Mouse (Mus musculus) forebrain, embryonic 14.5 days (tissue): ENCODE results near the gene Trappc10. TPM values are rescaled to one million over a fixed set of nuclear protein-coding genes. Genes with fewer than 3 reads are reported as not detected.
"Not testable (repeated sequence)": the region's sequence is repeated elsewhere in the genome, so short reads cannot be mapped to it uniquely, and the experiment has no call there.

Experiments used
- ATAC-seq: fragments of 200-750 bp; cut with Nextera tagmentation; 2 replicates; pipeline ENCODE4 v1.8.0; 2017; ENCODE audit warnings: mild to moderate bottlenecking, moderate library complexity
- DNase-seq: peaks from one replicate; pipeline ENCODE4 v3.0.0-alpha.2; 2015; ENCODE audit warnings: low spot score
- H3K27ac ChIP-seq: fragments of 300-500 bp; sonication (generic); 2 replicates; pipeline ENCODE4 v1.5.1; 2014; ENCODE audit warnings: low read depth, mild to moderate bottlenecking, control low read depth, low read length, moderate library complexity
- H3K27me3 ChIP-seq: fragments of 300-500 bp; sonication (generic); replicated peaks from 2 replicates; pipeline ENCODE4 v1.6.1; 2014; ENCODE audit warnings: low read length, control low read depth, mixed read lengths; ENCODE audit not compliant: control insufficient read depth, insufficient read depth
- H3K36me3 ChIP-seq: fragments of 300-500 bp; sonication (generic); 2 replicates; pipeline ENCODE4 v1.6.1; 2014; ENCODE audit warnings: low read length, control low read depth; ENCODE audit not compliant: control insufficient read depth, insufficient read depth
- H3K4me1 ChIP-seq: fragments of 300-500 bp; sonication (generic); 2 replicates; pipeline ENCODE4 v1.6.1; 2014; ENCODE audit warnings: antibody characterized with exemption, low read length, control low read depth; ENCODE audit not compliant: control insufficient read depth, insufficient read depth
- H3K4me2 ChIP-seq: fragments of 300-500 bp; sonication (generic); 2 replicates; pipeline ENCODE4 v1.6.1; 2014; ENCODE audit warnings: mild to moderate bottlenecking, control low read depth, low read length
- H3K4me3 ChIP-seq: fragments of 300-500 bp; sonication (generic); 2 replicates; pipeline ENCODE4 v1.5.1; 2014; ENCODE audit warnings: low read depth, low read length, control low read depth
- H3K9ac ChIP-seq: fragments of 300-500 bp; sonication (generic); 2 replicates; pipeline ENCODE4 v1.6.1; 2014; ENCODE audit warnings: mild to moderate bottlenecking, low read length, control low read depth, moderate library complexity
- H3K9me3 ChIP-seq: fragments of 300-500 bp; sonication (generic); replicated peaks from 2 replicates; pipeline ENCODE4 v1.6.1; 2016; ENCODE audit warnings: low read length, control low read depth, mixed read lengths; ENCODE audit not compliant: control insufficient read depth
- WGBS: fragments of 180-500 bp; shearing (Covaris S2); extraction: QIAGEN DNeasy Blood & Tissue Kit; methylation state at CpG from one replicate; pipeline ENCODE4 v1.1.7; 2014; 5-methylcytosine and 5-hydroxymethylcytosine counted together
- polyA plus RNA-seq: library from polyadenylated mRNA; unstranded; fragments of >200 nt; fragmentation: Nextera tagmentation; extraction: Ambion mirVana; gene quantifications from 2 replicates; pipeline ENCODE4 v1.2.1, GENCODE M21; 2014

Gene Trappc10
- polyA plus RNA-seq, 1 experiment from 2014 or later = 19.9 TPM

GRCm38 (mm10) chr10:78201182-78201581, 43.3 kb downstream of the Trappc10 start:
- DNase-seq (no peak), ATAC-seq (no peak)
- Histone ChIP-seq H3K9me3 (no peaks in the 10 kb centered on the region), H3K36me3 (peaks cover 96% of the 10 kb centered on the region), H3K4me3 (no peak overlapping the region), H3K4me2 (no peak overlapping the region), H3K4me1 (no peaks in the 10 kb centered on the region), H3K27me3 (no peaks in the 10 kb centered on the region), H3K27ac (no peak overlapping the region), H3K9ac (no peak overlapping the region)
- WGBS = 89% methylated on average over 4 of the region's 4 CpGs

GRCm38 (mm10) chr10:78192933-78193332, 51.5 kb downstream of the Trappc10 start:
- Histone ChIP-seq H3K4me2 (no peak overlapping the region), H3K4me1 (no peaks in the 10 kb centered on the region), H3K9me3 (no peaks in the 10 kb centered on the region), H3K27ac (no peak overlapping the region), H3K27me3 (no peaks in the 10 kb centered on the region), H3K36me3 (peaks cover 99% of the 10 kb centered on the region), H3K9ac (no peak overlapping the region), H3K4me3 (no peak overlapping the region)
- ATAC-seq = no peak
- WGBS = 94% methylated on average over 5 of the region's 5 CpGs
- no peak for DNase-seq

GRCm38 (mm10) chr10:78186076-78186475, 58.4 kb downstream of the Trappc10 start:
- not testable (repeated sequence) for ATAC-seq, H3K4me1 ChIP-seq, H3K9ac ChIP-seq, H3K27ac ChIP-seq, H3K27me3 ChIP-seq, H3K4me3 ChIP-seq, H3K9me3 ChIP-seq, DNase-seq, H3K4me2 ChIP-seq
- WGBS = 90% methylated on average over 4 of the region's 4 CpGs
- H3K36me3 ChIP-seq = peaks cover 65% of the 10 kb centered on the region

- peak; percentile 35; the same call in 1 of the 2 replicates for ATAC-seq
- Histone ChIP-seq H3K9ac (peak overlapping the region; percentile 64), H3K4me3 (peak overlapping the region; percentile 71), H3K36me3 (peaks cover 65% of the 10 kb centered on the region), H3K27me3 (no peaks in the 10 kb centered on the region), H3K4me1 (peaks cover 10% of the 10 kb centered on the region; the same call in 1 of the 2 replicates), H3K9me3 (no peaks in the 10 kb centered on the region), H3K27ac (peak overlapping the region; percentile 4; the same call in 1 of the 2 replicates), H3K4me2 (peak overlapping the region; percentile 96)
- DNase-seq = no peak
- 27% methylated on average over 9 of the region's 9 CpGs for WGBS
Measured at GRCm38 (mm10) chr10:78185381-78185725, 59.1 kb downstream of the Trappc10 start.

GRCm38 (mm10) chr10:78184531-78185380, 59.7 kb downstream of the Trappc10 start, which contains the start of gene Pwp2:
TSS of gene Pwp2 (minus strand) at chr10:78185149.
- peak; percentile 98 for ATAC-seq
- no peaks in the 10 kb centered on the region for H3K27me3 ChIP-seq
- H3K36me3 ChIP-seq = peaks cover 65% of the 10 kb centered on the region
- peak; percentile 97 for DNase-seq
- H3K9ac ChIP-seq = peak within 1 kb of the TSS; percentile 64
- H3K9me3 ChIP-seq = no peaks in the 10 kb centered on the region
- H3K4me2 ChIP-seq = peak within 1 kb of the TSS; percentile 96
- 2% methylated on average over 47 of the region's 47 CpGs for WGBS
- peak within 1 kb of the TSS; percentile 4; the same call in 1 of the 2 replicates for H3K27ac ChIP-seq
- peak within 1 kb of the TSS; percentile 71 for H3K4me3 ChIP-seq
- H3K4me1 ChIP-seq = peaks cover 10% of the 10 kb centered on the region; the same call in 1 of the 2 replicates

- no peak for ATAC-seq
Measured at GRCm38 (mm10) chr10:78183577-78183976, 60.9 kb downstream of the Trappc10 start.

DNA sequence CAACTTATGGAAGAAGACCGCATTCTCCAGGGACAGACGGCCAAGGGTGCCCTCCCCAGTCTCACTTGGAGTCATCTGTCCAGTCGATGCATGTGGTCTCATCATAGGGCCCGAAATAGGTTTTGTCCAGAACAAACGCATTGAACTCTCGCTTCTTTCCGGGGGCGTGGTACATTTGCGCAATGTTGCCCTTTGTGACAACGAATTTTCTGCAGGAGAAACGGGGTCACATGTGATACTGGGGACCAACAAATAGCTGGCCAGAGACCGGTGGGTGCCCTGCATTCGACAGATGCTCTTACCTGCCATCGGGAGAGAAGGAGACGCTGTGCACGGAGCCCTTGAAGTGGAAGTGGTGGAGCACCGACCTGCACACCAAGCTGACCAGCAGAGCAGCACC, 62.1 kb downstream of the Trappc10 start:
- no peaks in the 10 kb centered on the region for H3K27me3 ChIP-seq

More at GRCm38 (mm10) chr10:78183577-78183976, 60.9 kb downstream of the Trappc10 start:
- Histone ChIP-seq H3K27ac (no peak overlapping the region), H3K4me2 (no peak overlapping the region; the same call in 1 of the 2 replicates), H3K4me3 (no peak overlapping the region), H3K9ac (no peak overlapping the region), H3K4me1 (peaks cover 10% of the 10 kb centered on the region; the same call in 1 of the 2 replicates), H3K36me3 (peaks cover 65% of the 10 kb centered on the region), H3K9me3 (no peaks in the 10 kb centered on the region), H3K27me3 (no peaks in the 10 kb centered on the region)
- WGBS = 91% methylated on average over 3 of the region's 3 CpGs
- no peak for DNase-seq

DNA sequence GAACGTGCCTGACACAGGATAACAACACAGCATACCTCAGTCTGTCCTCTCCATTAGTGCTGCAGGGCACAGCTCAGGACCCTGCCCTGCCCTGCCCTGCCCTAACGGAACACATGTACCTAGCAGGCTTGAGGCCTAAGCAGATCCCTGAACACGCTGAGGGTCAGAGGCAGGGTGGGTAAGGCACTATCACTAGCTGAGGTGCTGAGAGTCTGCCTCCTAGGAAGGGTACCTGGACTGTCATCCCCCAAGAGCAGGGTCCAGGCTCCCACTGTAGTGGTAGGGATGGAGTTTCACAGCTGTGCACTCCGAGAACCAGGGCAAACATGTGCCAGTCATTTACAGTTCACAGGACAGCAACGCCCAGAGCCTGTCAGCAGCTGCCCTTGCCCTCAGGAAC, 70.0 kb downstream of the Trappc10 start:
- no peak overlapping the region for H3K4me3 ChIP-seq
- H3K4me2 ChIP-seq = no peak overlapping the region
- DNase-seq = no peak
- no peaks in the 10 kb centered on the region for H3K4me1 ChIP-seq
- no peaks in the 10 kb centered on the region for H3K9me3 ChIP-seq
- no peak for ATAC-seq
- 86% methylated on average over 5 of the region's 5 CpGs for WGBS
- no peak overlapping the region for H3K27ac ChIP-seq
- H3K36me3 ChIP-seq = peaks cover 87% of the 10 kb centered on the region
- H3K9ac ChIP-seq = no peak overlapping the region
- no peaks in the 10 kb centered on the region for H3K27me3 ChIP-seq

More for the DNA sequence above, 62.1 kb downstream of the Trappc10 start:
- Histone ChIP-seq H3K36me3 (peaks cover 65% of the 10 kb centered on the region), H3K4me3 (no peak overlapping the region), H3K9ac (no peak overlapping the region), H3K4me1 (peaks cover 10% of the 10 kb centered on the region; the same call in 1 of the 2 replicates), H3K4me2 (no peak overlapping the region), H3K9me3 (no peaks in the 10 kb centered on the region), H3K27ac (no peak overlapping the region)
- no peak for ATAC-seq
- WGBS = 95% methylated on average over 17 of the region's 17 CpGs
- no peak for DNase-seq

DNA sequence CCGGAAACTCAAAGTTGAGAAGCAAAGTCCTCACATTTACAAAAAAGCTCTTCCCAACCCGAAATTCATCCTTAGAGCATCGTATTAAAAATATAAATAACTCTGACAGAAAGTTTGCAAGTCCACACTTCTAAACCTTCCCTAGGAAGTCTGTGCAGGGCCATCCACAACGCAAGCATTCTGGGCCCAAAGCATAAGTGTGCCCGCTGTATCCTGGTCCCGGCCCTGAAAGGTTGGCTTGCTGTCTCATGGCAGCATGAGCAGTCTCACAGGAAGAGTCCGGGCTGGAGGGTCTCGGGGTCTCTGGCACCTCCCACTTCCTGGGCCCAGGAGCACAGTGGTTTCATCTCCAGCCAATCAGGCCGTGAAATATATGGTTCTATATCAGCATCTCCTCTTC, 72.9 kb downstream of the Trappc10 start:
- no peaks in the 10 kb centered on the region for H3K27me3 ChIP-seq
- WGBS = 95% methylated on average over 9 of the region's 9 CpGs
- no peak for DNase-seq
- H3K9me3 ChIP-seq = no peaks in the 10 kb centered on the region
- H3K9ac ChIP-seq = no peak overlapping the region
- no peak overlapping the region for H3K27ac ChIP-seq
- no peak overlapping the region for H3K4me2 ChIP-seq
- H3K4me1 ChIP-seq = peaks cover 5% of the 10 kb centered on the region; the same call in 1 of the 2 replicates
- peaks cover 69% of the 10 kb centered on the region for H3K36me3 ChIP-seq
- ATAC-seq = no peak
- no peak overlapping the region for H3K4me3 ChIP-seq
